Mouse (Mus musculus): Measurements from ENCODE around the gene Tal1. TPM values are rescaled to one million over a fixed set of nuclear protein-coding genes. Genes with fewer than 3 reads are reported as not detected.

The Tal1 gene
- polyA plus RNA-seq, 1 experiment from 2014 or later, result 1.9 TPM

GRCm38 (mm10) chr4:115060753-115061152 is 4.5 kb downstream of the Tal1 start:
- no peaks in the 10 kb centered on the region for H3K9me3 ChIP-seq (ENCODE audit: low read length)
- ATAC-seq, result no peak
- peak overlapping the region; percentile 77 for H3K4me2 ChIP-seq (replicated peaks; ENCODE audit: low read depth, low read length)
- no peaks in the 10 kb centered on the region for H3K36me3 ChIP-seq (ENCODE audit: insufficient read depth, low read length)
- peaks cover 6% of the 10 kb centered on the region; the same call in 1 of the 2 replicates for H3K4me1 ChIP-seq (ENCODE audit: insufficient read depth, low read depth, low read length)
- TF ChIP-seq EP300 (IDR thresholded peaks at IDR 0.05), result no peak
- TF ChIP-seq CTCF (IDR thresholded peaks at IDR 0.05), result no peak
- no peak overlapping the region for H3K4me3 ChIP-seq (ENCODE audit: low read depth, low read length)
- no peak overlapping the region for H3K9ac ChIP-seq (replicated peaks; ENCODE audit: low read depth)
- 20% methylated on average over 3 of the region's 3 CpGs for WGBS
- DNase-seq (ENCODE audit: low spot score), result no peak
- no peak overlapping the region for H3K27ac ChIP-seq (ENCODE audit: low read length)
- peaks cover 36% of the 10 kb centered on the region for H3K27me3 ChIP-seq (replicated peaks; ENCODE audit: insufficient read depth, low read length)

- H3K4me2 ChIP-seq (replicated peaks; ENCODE audit: low read depth, low read length), result peak overlapping the region; percentile 91
- H3K27me3 ChIP-seq (replicated peaks; ENCODE audit: insufficient read depth, low read length), result peaks cover 27% of the 10 kb centered on the region
- TF ChIP-seq CTCF (IDR thresholded peaks at IDR 0.05), result no peak
- TF ChIP-seq EP300 (IDR thresholded peaks at IDR 0.05), result no peak
- no peak for DNase-seq (ENCODE audit: low spot score)
- peak overlapping the region; percentile 50 for H3K4me3 ChIP-seq (ENCODE audit: low read depth, low read length)
- peaks cover 6% of the 10 kb centered on the region; the same call in 1 of the 2 replicates for H3K4me1 ChIP-seq (ENCODE audit: insufficient read depth, low read depth, low read length)
- H3K27ac ChIP-seq (ENCODE audit: low read length), result 0 out of 2 replicates have a peak overlapping the region, but pooled peaks have one; percentile 6
- H3K36me3 ChIP-seq (ENCODE audit: insufficient read depth, low read length), result no peaks in the 10 kb centered on the region
- 2% methylated on average over 9 of the region's 9 CpGs for WGBS
- H3K9ac ChIP-seq (replicated peaks; ENCODE audit: low read depth), result no peak overlapping the region
- ATAC-seq, result no peak; the same call in 1 of the 2 replicates
- H3K9me3 ChIP-seq (ENCODE audit: low read length), result no peaks in the 10 kb centered on the region
Measured at GRCm38 (mm10) chr4:115062540-115062874, 6.3 kb downstream of the Tal1 start.

- Histone ChIP-seq H3K4me1 (ENCODE audit: insufficient read depth, low read depth, low read length) (peaks cover 6% of the 10 kb centered on the region; the same call in 1 of the 2 replicates), H3K27ac (ENCODE audit: low read length) (0 out of 2 replicates have a peak overlapping the region, but pooled peaks have one; percentile 6), H3K4me2 (replicated peaks; ENCODE audit: low read depth, low read length) (peak overlapping the region; percentile 91), H3K4me3 (ENCODE audit: low read depth, low read length) (peak overlapping the region; percentile 50), H3K27me3 (replicated peaks; ENCODE audit: insufficient read depth, low read length) (peaks cover 27% of the 10 kb centered on the region), H3K36me3 (ENCODE audit: insufficient read depth, low read length) (no peaks in the 10 kb centered on the region), H3K9me3 (ENCODE audit: low read length) (no peaks in the 10 kb centered on the region), H3K9ac (replicated peaks; ENCODE audit: low read depth) (0 out of 2 replicates have a peak overlapping the region, but pooled peaks have one; percentile 20)
- DNase-seq (ENCODE audit: low spot score) (peak; percentile 33), ATAC-seq (peak; percentile 69)
- 2% methylated on average over 41 of the region's 58 CpGs for WGBS
- no peak for TF ChIP-seq EP300 (IDR thresholded peaks at IDR 0.05)
- TF ChIP-seq CTCF (IDR thresholded peaks at IDR 0.05), result no peak
Measured at GRCm38 (mm10) chr4:115062875-115063517, 6.8 kb downstream of the Tal1 start.

- 5% methylated on average over 25 of the region's 31 CpGs for WGBS
- H3K4me1 ChIP-seq (ENCODE audit: insufficient read depth, low read depth, low read length), result peaks cover 6% of the 10 kb centered on the region; the same call in 1 of the 2 replicates
- no peaks in the 10 kb centered on the region for H3K36me3 ChIP-seq (ENCODE audit: insufficient read depth, low read length)
- ATAC-seq (no peak), DNase-seq (ENCODE audit: low spot score) (no peak)
- H3K27me3 ChIP-seq (replicated peaks; ENCODE audit: insufficient read depth, low read length), result peaks cover 27% of the 10 kb centered on the region
- TF ChIP-seq CTCF (IDR thresholded peaks at IDR 0.05), result no peak
- TF ChIP-seq EP300 (IDR thresholded peaks at IDR 0.05), result no peak
- peak overlapping the region; percentile 91 for H3K4me2 ChIP-seq (replicated peaks; ENCODE audit: low read depth, low read length)
- 0 out of 2 replicates have a peak overlapping the region, but pooled peaks have one; percentile 20 for H3K9ac ChIP-seq (replicated peaks; ENCODE audit: low read depth)
- H3K27ac ChIP-seq (ENCODE audit: low read length), result no peak overlapping the region
- no peaks in the 10 kb centered on the region for H3K9me3 ChIP-seq (ENCODE audit: low read length)
- H3K4me3 ChIP-seq (ENCODE audit: low read depth, low read length), result peak overlapping the region; percentile 50
Measured at GRCm38 (mm10) chr4:115063518-115064239, 7.5 kb downstream of the Tal1 start.

GRCm38 (mm10) chr4:115071668-115072067 is 15.4 kb downstream of the Tal1 start:
- no peak for DNase-seq (ENCODE audit: low spot score)
- peak; percentile 32; the same call in 1 of the 2 replicates for ATAC-seq
- no peaks in the 10 kb centered on the region for H3K36me3 ChIP-seq (ENCODE audit: insufficient read depth, low read length)
- H3K27me3 ChIP-seq (replicated peaks; ENCODE audit: insufficient read depth, low read length), result no peaks in the 10 kb centered on the region
- no peaks in the 10 kb centered on the region for H3K9me3 ChIP-seq (ENCODE audit: low read length)
- H3K4me1 ChIP-seq (ENCODE audit: insufficient read depth, low read depth, low read length), result no peaks in the 10 kb centered on the region
- no peak overlapping the region for H3K4me3 ChIP-seq (ENCODE audit: low read depth, low read length)
- H3K27ac ChIP-seq (ENCODE audit: low read length), result no peak overlapping the region
- TF ChIP-seq CTCF (IDR thresholded peaks at IDR 0.05) (peak; percentile 34), EP300 (IDR thresholded peaks at IDR 0.05) (no peak)
- H3K4me2 ChIP-seq (replicated peaks; ENCODE audit: low read depth, low read length), result no peak overlapping the region
- 20% methylated on average over 1 of the region's 1 CpGs for WGBS
- H3K9ac ChIP-seq (replicated peaks; ENCODE audit: low read depth), result no peak overlapping the region

GRCm38 (mm10) chr4:115074789-115075188 is 18.6 kb downstream of the Tal1 start:
- H3K36me3 ChIP-seq (ENCODE audit: insufficient read depth, low read length), result no peaks in the 10 kb centered on the region
- TF ChIP-seq EP300 (IDR thresholded peaks at IDR 0.05), result no peak
- no peak for TF ChIP-seq CTCF (IDR thresholded peaks at IDR 0.05)
- ATAC-seq, result no peak
- peak overlapping the region; percentile 76 for H3K27ac ChIP-seq (ENCODE audit: low read length)
- no peak overlapping the region for H3K9ac ChIP-seq (replicated peaks; ENCODE audit: low read depth)
- 74% methylated on average over 1 of the region's 1 CpGs for WGBS
- no peak overlapping the region for H3K4me2 ChIP-seq (replicated peaks; ENCODE audit: low read depth, low read length)
- no peak for DNase-seq (ENCODE audit: low spot score)
- H3K4me1 ChIP-seq (ENCODE audit: insufficient read depth, low read depth, low read length), result no peaks in the 10 kb centered on the region
- H3K4me3 ChIP-seq (ENCODE audit: low read depth, low read length), result no peak overlapping the region
- no peaks in the 10 kb centered on the region for H3K9me3 ChIP-seq (ENCODE audit: low read length)
- H3K27me3 ChIP-seq (replicated peaks; ENCODE audit: insufficient read depth, low read length), result no peaks in the 10 kb centered on the region
